Mouse (Mus musculus) heart, postnatal 0 days (tissue): ENCODE measurements around the gene Mbnl2.

Experiments used
- CTCF ChIP-seq: IDR thresholded peaks from 2 replicates; pipeline ENCODE4 v1.5.1; 2016; ENCODE audit warnings: antibody characterized with exemption, control low read depth, low read depth
- EP300 ChIP-seq: IDR thresholded peaks from 2 replicates; pipeline ENCODE4 v1.6.1; 2016; ENCODE audit warnings: antibody characterized with exemption, low read depth

DNA sequence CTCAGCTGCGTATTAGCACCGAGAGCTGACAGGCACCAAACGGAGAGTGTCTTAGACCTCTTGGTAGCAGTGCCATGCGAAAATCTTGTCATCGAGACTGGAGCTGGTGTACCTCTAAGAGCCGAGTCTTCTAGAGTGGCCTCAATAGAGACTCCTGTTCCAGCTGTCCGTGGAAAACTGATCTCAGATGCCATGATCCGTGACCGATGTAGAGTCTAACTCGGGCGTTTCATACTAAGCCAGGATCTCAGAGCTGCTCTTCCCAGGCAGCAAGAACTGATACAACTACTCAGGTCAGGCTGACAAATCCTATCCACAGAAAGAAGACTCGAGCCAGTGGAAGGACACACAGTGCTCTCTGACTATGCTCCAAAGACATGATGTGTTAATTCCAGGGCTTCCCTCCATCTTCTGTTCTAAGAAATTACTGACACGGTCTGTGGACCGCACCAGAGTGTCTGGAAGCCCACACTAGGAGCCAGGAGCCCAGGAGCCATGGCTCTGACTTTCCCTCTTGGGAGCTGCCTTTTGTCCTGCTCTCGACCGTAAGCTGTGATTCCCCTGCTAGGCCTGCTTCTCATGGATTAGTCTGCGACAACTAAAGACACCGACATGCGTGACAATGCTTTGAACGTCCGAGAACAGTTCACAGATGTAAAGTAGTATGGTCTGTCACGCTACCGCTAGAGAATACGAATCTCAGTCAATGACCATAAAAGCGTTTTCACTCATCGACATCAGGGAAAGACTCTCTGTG is 106.1 kb downstream of the Mbnl2 start:
- no peak for TF ChIP-seq EP300
- no peak for TF ChIP-seq CTCF
